Mouse (Mus musculus): ENCODE measurements at regions not wholly inside any gene's neighbourhood (a gene's known extent, or its start where the extent isn't known, plus 50 kb on each side); places are given as distances from the start of the nearest gene placed in this dataset.

GRCm38 (mm10) chr2:167821186-167821585 is 110.7 kb upstream of the Ptpn1 start:
- DNase-seq (ENCODE audit: low spot score): no peak

- no peak for DNase-seq (ENCODE audit: low spot score)
Observed at GRCm38 (mm10) chr2:167818799-167819198, 113.1 kb upstream of the Ptpn1 start.

- no peak for DNase-seq (ENCODE audit: low spot score)
Observed at GRCm38 (mm10) chr2:167817030-167817429, 114.8 kb upstream of the Ptpn1 start.

GRCm38 (mm10) chr2:167815123-167815522 is 116.7 kb upstream of the Ptpn1 start:
- DNase-seq (ENCODE audit: low spot score): no peak

GRCm38 (mm10) chr2:167809256-167809655 is 119.6 kb upstream of the Tmem189 start:
- DNase-seq (ENCODE audit: low spot score): no peak

- DNase-seq (ENCODE audit: low spot score): no peak
Observed at GRCm38 (mm10) chr2:167805629-167806304, 116.1 kb upstream of the Tmem189 start.

GRCm38 (mm10) chr2:167804493-167805227 is 115.0 kb upstream of the Tmem189 start:
- no peak for DNase-seq (ENCODE audit: low spot score)

- DNase-seq (ENCODE audit: low spot score): no peak
Observed at GRCm38 (mm10) chr2:167802494-167802893, 112.9 kb upstream of the Tmem189 start.

- no peak for DNase-seq (ENCODE audit: low spot score)
Observed at GRCm38 (mm10) chr2:167801389-167801788, 111.8 kb upstream of the Tmem189 start.

- no peak for DNase-seq (ENCODE audit: low spot score)
Observed at GRCm38 (mm10) chr2:167800648-167801245, 111.1 kb upstream of the Tmem189 start.

GRCm38 (mm10) chr2:167799629-167800387 is 110.2 kb upstream of the Tmem189 start:
- no peak for DNase-seq (ENCODE audit: low spot score)

- no peak for DNase-seq (ENCODE audit: low spot score)
Observed at GRCm38 (mm10) chr2:167798969-167799513, 109.4 kb upstream of the Tmem189 start.

GRCm38 (mm10) chr2:167798076-167798782 is 108.6 kb upstream of the Tmem189 start:
- no peak for DNase-seq (ENCODE audit: low spot score)

- DNase-seq (ENCODE audit: low spot score): no peak
Observed at GRCm38 (mm10) chr2:167795491-167795890, 105.9 kb upstream of the Tmem189 start.

- no peak for DNase-seq (ENCODE audit: low spot score)
Observed at GRCm38 (mm10) chr2:167793916-167794315, 104.3 kb upstream of the Tmem189 start.

- no peak for DNase-seq (ENCODE audit: low spot score)
Observed at GRCm38 (mm10) chr2:167792753-167793152, 103.1 kb upstream of the Tmem189 start.

GRCm38 (mm10) chr2:167792330-167792729 is 102.7 kb upstream of the Tmem189 start:
- no peak for DNase-seq (ENCODE audit: low spot score)

GRCm38 (mm10) chr2:167789471-167789923 is 99.9 kb upstream of the Tmem189 start:
- no peak for DNase-seq (ENCODE audit: low spot score)

- no peak for DNase-seq (ENCODE audit: low spot score)
Observed at GRCm38 (mm10) chr2:167786951-167787350, 97.3 kb upstream of the Tmem189 start.

GRCm38 (mm10) chr2:167784353-167784752 is 94.7 kb upstream of the Tmem189 start:
- DNase-seq (ENCODE audit: low spot score): no peak

GRCm38 (mm10) chr2:167783374-167783773 is 93.8 kb upstream of the Tmem189 start:
- no peak for DNase-seq (ENCODE audit: low spot score)
